Mouse (Mus musculus): ENCODE measurements around the gene Hist1h3f.
"Not testable (repeated sequence)": the region's sequence is repeated elsewhere in the genome, so short reads cannot be mapped to it uniquely, and the experiment has no call there.

The Hist1h3f gene

DNA sequence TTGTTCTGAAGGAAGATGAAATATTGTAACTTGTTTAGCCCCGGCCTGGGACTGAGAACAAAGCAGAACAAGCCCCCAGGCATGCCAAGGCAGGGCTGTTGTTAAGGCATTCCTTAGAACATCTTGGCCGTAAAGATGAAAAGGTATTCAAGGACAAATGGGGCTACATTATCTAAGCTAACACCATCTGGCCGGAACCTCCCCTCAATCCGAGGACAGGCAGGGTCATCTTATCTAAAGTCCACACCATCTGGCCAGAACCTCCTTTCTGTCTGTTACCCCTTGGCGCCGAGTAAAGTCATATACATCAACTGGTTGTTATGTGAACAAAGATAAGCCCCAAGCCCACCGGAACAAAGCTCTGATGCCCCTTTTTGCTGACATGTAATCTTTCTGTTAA is 48.0 kb downstream of the Hist1h3f start:
- POLR2A ChIA-PET: interaction anchor here in 3 of 4 experiments (0.7 to 29.6 kb wide), 21 partner anchors 2 to 166 kb away, joined by 3 to 794 read pairs (median 7); partner anchors contain the start of genes Hist1h4d (in 3 of the 3), Hist1h4f (in 3 of the 3), Hist1h1e (in 2 of the 3) and Hist1h2ac (in 2 of the 3)
- CTCF ChIA-PET: not testable (repeated sequence)

- POLR2A ChIA-PET: interaction anchor here in 3 of 4 experiments (0.7 to 29.6 kb wide), 18 partner anchors 10 to 105 kb away, joined by 3 to 794 read pairs (median 16); partner anchors contain the start of genes Hist1h4d (in 3 of the 3), Hist1h4f (in 3 of the 3), Hist1h1e (in 2 of the 3) and Hist1h2ac (in 2 of the 3)
- CTCF ChIA-PET: no interaction called here
These were observed 48.8 kb downstream of the Hist1h3f start for GRCm38 (mm10) chr13:23592614-23593013.

DNA sequence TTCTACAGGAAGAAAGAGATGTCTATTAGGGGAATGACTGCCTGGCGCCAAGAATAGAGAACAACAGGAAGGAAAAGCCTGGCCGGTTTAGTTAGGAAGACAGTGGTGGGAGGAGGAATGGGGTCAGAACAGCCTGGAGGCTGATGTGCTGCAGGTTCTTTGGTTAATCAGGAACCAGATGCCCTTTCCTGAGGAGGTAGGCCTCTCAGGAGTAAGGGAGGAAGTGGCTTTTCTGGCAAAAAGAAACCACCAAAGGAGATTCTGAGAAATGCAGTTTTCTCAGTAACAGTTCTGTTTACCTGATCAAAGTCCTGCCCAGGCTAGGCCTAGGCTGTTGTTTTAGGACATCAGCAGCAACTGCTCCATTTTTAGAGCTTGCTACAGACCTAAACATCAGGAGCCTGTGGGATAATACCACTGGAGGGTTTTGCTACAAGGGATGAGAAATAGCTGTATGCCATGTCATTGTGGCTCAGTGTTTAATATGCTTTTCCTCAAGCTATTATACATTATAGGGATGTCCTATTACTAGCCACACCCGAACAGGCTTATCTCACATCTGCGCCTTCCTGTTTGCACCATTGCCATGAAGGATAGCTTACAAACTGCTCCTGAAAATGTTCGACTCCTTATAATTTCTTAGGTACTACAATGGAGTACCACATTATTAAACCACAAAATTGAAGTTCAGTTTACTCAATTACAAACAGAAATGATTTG is 49.4 kb downstream of the Hist1h3f start:
- CTCF ChIA-PET: interaction anchor here in 2 of 4 experiments (0.5 to 1.6 kb wide), 2 partner anchors 8 to 192 kb away, joined by 3 to 7 read pairs; no protein-coding TSS in a partner anchor
- POLR2A ChIA-PET: interaction anchor here in 3 of 4 experiments (0.5 to 29.6 kb wide), 28 partner anchors 8 to 1550 kb away, joined by 3 to 794 read pairs (median 6); partner anchors contain the start of genes Hist1h4d (in 3 of the 3), Hist1h1e (in 2 of the 3), Hist1h2ac (in 2 of the 3) and Hist1h2ae (in 2 of the 3)

Measured in embryonic stem cell, embryonic (primary cell).